Mouse (Mus musculus): ENCODE measurements at regions not wholly inside any gene's neighbourhood (a gene's known extent, or its start where the extent isn't known, plus 50 kb on each side); places are given as distances from the start of the nearest gene placed in this dataset.

GRCm38 (mm10) chr2:93135324-93135723, 52.0 kb upstream of the Trp53i11 start:
- no peak for DNase-seq (ENCODE audit: low spot score in 2 of 2)

- DNase-seq (ENCODE audit: low spot score in 2 of 2), result no peak
Measured at GRCm38 (mm10) chr2:93133301-93133971, 53.9 kb upstream of the Trp53i11 start.

GRCm38 (mm10) chr2:93131825-93132623, 55.3 kb upstream of the Trp53i11 start:
- no peak for DNase-seq (ENCODE audit: low spot score in 2 of 2)

GRCm38 (mm10) chr2:93131236-93131635, 56.1 kb upstream of the Trp53i11 start:
- no peak for DNase-seq (ENCODE audit: low spot score in 2 of 2)

- no peak for DNase-seq (ENCODE audit: low spot score in 2 of 2)
Measured at GRCm38 (mm10) chr2:93129176-93129575, 58.2 kb upstream of the Trp53i11 start.

- peak in 1 of 2 experiments; percentile 47 for DNase-seq (ENCODE audit: low spot score in 2 of 2)
Measured at GRCm38 (mm10) chr2:93126595-93127165, 60.7 kb upstream of the Trp53i11 start.

GRCm38 (mm10) chr2:93126112-93126511, 61.2 kb upstream of the Trp53i11 start:
- no peak for DNase-seq (ENCODE audit: low spot score in 2 of 2)

GRCm38 (mm10) chr2:93124866-93125467, 62.4 kb upstream of the Trp53i11 start:
- DNase-seq (ENCODE audit: low spot score in 2 of 2), result no peak

- DNase-seq (ENCODE audit: low spot score in 2 of 2), result no peak
Measured at GRCm38 (mm10) chr2:93123829-93124228, 63.5 kb upstream of the Trp53i11 start.

- no peak for DNase-seq (ENCODE audit: low spot score in 2 of 2)
Measured at GRCm38 (mm10) chr2:93120386-93120785, 67.0 kb upstream of the Trp53i11 start.

GRCm38 (mm10) chr2:93119001-93119400, 68.3 kb upstream of the Trp53i11 start:
- no peak for DNase-seq (ENCODE audit: low spot score in 2 of 2)

- DNase-seq (ENCODE audit: low spot score in 2 of 2), result no peak
Measured at GRCm38 (mm10) chr2:93115303-93115702, 69.3 kb upstream of the Prdm11 start.

- DNase-seq (ENCODE audit: low spot score in 2 of 2), result no peak
Measured at GRCm38 (mm10) chr2:93113929-93114328, 68.0 kb upstream of the Prdm11 start.

- DNase-seq (ENCODE audit: low spot score in 2 of 2), result no peak
Measured at GRCm38 (mm10) chr2:93112320-93112719, 66.4 kb upstream of the Prdm11 start.

GRCm38 (mm10) chr2:93110898-93111297, 64.9 kb upstream of the Prdm11 start:
- DNase-seq (ENCODE audit: low spot score in 2 of 2), result no peak

- DNase-seq (ENCODE audit: low spot score in 2 of 2), result no peak
Measured at GRCm38 (mm10) chr2:93106581-93106980, 60.6 kb upstream of the Prdm11 start.

- no peak for DNase-seq (ENCODE audit: low spot score in 2 of 2)
Measured at GRCm38 (mm10) chr2:93101991-93102390, 56.0 kb upstream of the Prdm11 start.

- DNase-seq (ENCODE audit: low spot score in 2 of 2), result no peak
Measured at GRCm38 (mm10) chr2:93099780-93100179, 53.8 kb upstream of the Prdm11 start.

- DNase-seq (ENCODE audit: low spot score in 2 of 2), result no peak
Measured at GRCm38 (mm10) chr2:93097016-93097415, 51.0 kb upstream of the Prdm11 start.

GRCm38 (mm10) chr2:93096078-93096729, 50.2 kb upstream of the Prdm11 start:
- DNase-seq (ENCODE audit: low spot score in 2 of 2), result no peak
